Mouse (Mus musculus) liver, embryonic 12.5 days (tissue): ENCODE measurements at regions not wholly inside any gene's neighbourhood (a gene's known extent, or its start where the extent isn't known, plus 50 kb on each side); places are given as distances from the start of the nearest gene placed in this dataset.

Experiments used
- ATAC-seq: fragments of 200-750 bp; cut with Nextera tagmentation; 2 replicates; pipeline ENCODE4 v1.8.0; 2017; ENCODE audit warnings: moderate number of reproducible peaks, mild to moderate bottlenecking, moderate library complexity
- H3K27ac ChIP-seq: fragments of 300-500 bp; sonication (generic); 2 replicates; pipeline ENCODE4 v1.5.1; 2016; ENCODE audit warnings: mild to moderate bottlenecking
- H3K27me3 ChIP-seq: fragments of 300-500 bp; sonication (generic); replicated peaks from 2 replicates; pipeline ENCODE4 v1.6.1; 2016; ENCODE audit warnings: mild to moderate bottlenecking, moderate library complexity
- H3K36me3 ChIP-seq: fragments of 300-500 bp; sonication (generic); 2 replicates; pipeline ENCODE4 v1.6.1; 2016; ENCODE audit warnings: mild to moderate bottlenecking, moderate library complexity
- H3K4me1 ChIP-seq: fragments of 300-500 bp; sonication (generic); 2 replicates; pipeline ENCODE4 v1.6.1; 2016
- H3K4me2 ChIP-seq: fragments of 300-500 bp; sonication (generic); 2 replicates; pipeline ENCODE4 v1.6.1; 2016; ENCODE audit warnings: mild to moderate bottlenecking, moderate library complexity
- H3K4me3 ChIP-seq: fragments of 300-500 bp; sonication (generic); 2 replicates; pipeline ENCODE4 v1.5.1; 2016; ENCODE audit warnings: mild to moderate bottlenecking, moderate library complexity
- H3K9ac ChIP-seq: fragments of 300-500 bp; sonication (generic); 2 replicates; pipeline ENCODE4 v1.6.1; 2016; ENCODE audit warnings: mild to moderate bottlenecking, moderate library complexity
- H3K9me3 ChIP-seq: fragments of 300-500 bp; sonication (generic); replicated peaks from 2 replicates; pipeline ENCODE4 v1.6.1; 2016; ENCODE audit warnings: mild to moderate bottlenecking, moderate library complexity
- WGBS: fragments of 180-500 bp; shearing (Covaris S2); methylation state at CpG from one replicate; pipeline ENCODE4 v1.1.7; 2016; ENCODE audit not compliant: insufficient replicate concordance; 5-methylcytosine and 5-hydroxymethylcytosine counted together

DNA sequence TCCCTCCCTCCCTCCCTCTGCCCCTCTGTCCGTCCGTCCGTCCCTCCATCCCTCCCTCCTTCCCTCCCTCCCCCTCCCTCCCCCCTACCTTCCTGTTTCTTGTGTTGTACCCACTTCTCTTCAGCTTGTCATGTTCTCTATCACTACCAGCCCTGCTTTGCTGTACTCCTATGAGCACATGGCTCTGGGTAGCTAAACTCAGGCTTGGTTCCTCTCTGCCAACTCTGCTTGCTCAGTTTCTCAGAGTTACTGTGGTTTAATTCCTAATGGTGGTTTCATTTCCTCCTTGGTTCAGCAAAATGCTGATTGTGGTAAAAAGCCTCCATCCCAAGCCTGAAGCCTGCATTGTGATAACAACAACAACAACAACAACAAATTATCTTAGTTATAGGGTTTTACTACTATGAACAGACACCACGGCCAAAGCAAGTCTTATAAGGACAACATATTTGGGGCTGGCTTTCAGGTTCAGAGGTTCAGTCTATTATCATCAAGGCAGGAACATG lies 279.5 kb upstream of the Zfp703 start:
- Histone ChIP-seq H3K4me2 (no peak overlapping the region), H3K9ac (no peak overlapping the region), H3K36me3 (no peaks in the 10 kb centered on the region), H3K27ac (no peak overlapping the region), H3K9me3 (no peaks in the 10 kb centered on the region), H3K27me3 (no peaks in the 10 kb centered on the region), H3K4me1 (no peaks in the 10 kb centered on the region), H3K4me3 (no peak overlapping the region)
- no peak for ATAC-seq
- 60% methylated on average over 1 of the region's 4 CpGs for whole genome bisulfite sequencing

DNA sequence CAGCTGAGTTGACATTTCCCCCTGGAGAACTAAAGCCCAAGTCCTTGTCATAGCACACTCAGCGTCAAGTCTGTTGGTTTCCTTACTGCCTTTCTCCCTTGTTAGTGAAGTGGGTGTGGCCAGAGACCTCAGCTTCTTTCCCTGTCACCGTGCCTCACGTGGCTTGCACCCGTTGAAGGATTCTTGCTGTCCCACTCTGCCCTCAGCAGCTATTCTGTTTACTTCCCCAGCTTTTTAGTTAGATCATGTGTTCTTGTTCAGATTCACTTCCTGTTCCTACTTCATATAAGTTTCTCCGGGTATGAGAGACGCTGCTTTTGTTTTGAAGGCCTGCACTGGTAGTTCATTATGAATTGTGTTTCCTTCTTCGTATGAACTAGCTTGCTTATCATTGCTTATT lies 278.5 kb upstream of the Zfp703 start:
- H3K27me3 ChIP-seq: no peaks in the 10 kb centered on the region
- no peaks in the 10 kb centered on the region for H3K4me1 ChIP-seq
- WGBS: 30% methylated on average over 7 of the region's 7 CpGs
- no peak overlapping the region for H3K27ac ChIP-seq
- ATAC-seq: no peak
- H3K4me2 ChIP-seq: no peak overlapping the region
- no peaks in the 10 kb centered on the region for H3K36me3 ChIP-seq
- no peak overlapping the region for H3K4me3 ChIP-seq
- H3K9ac ChIP-seq: no peak overlapping the region
- H3K9me3 ChIP-seq: no peaks in the 10 kb centered on the region

DNA sequence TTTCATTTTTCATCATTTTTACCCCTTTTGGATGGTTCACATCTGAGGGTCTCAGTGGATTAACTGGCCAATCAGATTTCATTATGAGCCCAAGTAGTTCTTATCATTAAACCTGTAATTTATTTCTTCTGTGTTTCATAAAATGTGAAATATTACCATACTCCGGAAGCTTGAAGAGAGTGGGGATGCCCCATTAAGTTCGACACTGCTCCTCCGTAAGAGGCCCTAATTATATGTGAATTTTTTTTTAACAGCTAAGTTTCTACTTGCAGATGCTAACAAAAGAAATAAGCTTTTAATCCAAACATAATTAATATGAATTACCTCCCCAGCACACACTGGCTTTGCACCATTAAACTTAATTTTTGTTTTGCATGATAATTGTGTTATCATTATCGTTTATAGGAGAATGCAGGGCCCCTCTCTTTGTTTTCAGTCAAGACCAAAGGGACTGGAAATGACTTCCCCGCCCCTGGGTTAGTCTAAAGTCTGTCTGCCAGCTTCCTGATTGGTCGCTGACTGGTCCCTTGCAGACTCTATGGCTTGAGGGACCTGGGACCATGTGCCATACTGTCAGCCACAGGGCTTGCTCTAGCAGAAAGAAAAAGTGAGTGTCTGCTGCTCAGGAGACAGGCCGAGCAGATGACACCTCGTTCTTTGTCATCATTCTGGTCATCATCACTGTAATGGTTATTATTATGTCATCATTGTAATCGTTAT lies 270.9 kb upstream of the Zfp703 start:
- 53% methylated on average over 9 of the region's 9 CpGs for WGBS

DNA sequence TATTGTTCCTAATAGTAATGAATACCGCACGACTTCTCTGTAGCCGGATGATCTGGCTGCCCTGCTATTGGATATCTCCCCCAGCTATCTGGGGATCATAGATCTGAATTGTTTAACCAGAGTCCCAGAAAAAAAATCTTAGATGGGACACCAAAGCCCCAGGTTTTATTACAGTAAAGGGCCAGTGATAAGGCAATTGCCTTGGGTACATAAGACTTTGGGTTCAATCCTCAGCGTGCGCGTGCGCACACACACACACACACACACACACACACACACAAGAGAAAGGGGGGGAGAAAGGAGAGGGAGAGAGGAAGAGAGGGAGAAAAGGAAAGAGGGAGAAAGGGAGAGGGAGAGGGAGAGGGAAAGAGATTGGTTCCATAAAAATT lies 270.4 kb upstream of the Zfp703 start:
- Histone ChIP-seq H3K36me3 (no peaks in the 10 kb centered on the region), H3K27ac (no peak overlapping the region), H3K27me3 (no peaks in the 10 kb centered on the region), H3K4me2 (no peak overlapping the region), H3K4me1 (no peaks in the 10 kb centered on the region), H3K4me3 (no peak overlapping the region), H3K9ac (no peak overlapping the region), H3K9me3 (no peaks in the 10 kb centered on the region)
- WGBS: 85% methylated on average over 7 of the region's 7 CpGs
- no peak for ATAC-seq

More for the DNA sequence above, 270.9 kb upstream of the Zfp703 start:
- no peaks in the 10 kb centered on the region for H3K9me3 ChIP-seq
- no peaks in the 10 kb centered on the region for H3K27me3 ChIP-seq
- no peaks in the 10 kb centered on the region for H3K4me1 ChIP-seq
- H3K4me2 ChIP-seq: no peak overlapping the region
- H3K9ac ChIP-seq: no peak overlapping the region
- no peak for ATAC-seq
- no peak overlapping the region for H3K27ac ChIP-seq
- H3K4me3 ChIP-seq: no peak overlapping the region
- H3K36me3 ChIP-seq: no peaks in the 10 kb centered on the region

DNA sequence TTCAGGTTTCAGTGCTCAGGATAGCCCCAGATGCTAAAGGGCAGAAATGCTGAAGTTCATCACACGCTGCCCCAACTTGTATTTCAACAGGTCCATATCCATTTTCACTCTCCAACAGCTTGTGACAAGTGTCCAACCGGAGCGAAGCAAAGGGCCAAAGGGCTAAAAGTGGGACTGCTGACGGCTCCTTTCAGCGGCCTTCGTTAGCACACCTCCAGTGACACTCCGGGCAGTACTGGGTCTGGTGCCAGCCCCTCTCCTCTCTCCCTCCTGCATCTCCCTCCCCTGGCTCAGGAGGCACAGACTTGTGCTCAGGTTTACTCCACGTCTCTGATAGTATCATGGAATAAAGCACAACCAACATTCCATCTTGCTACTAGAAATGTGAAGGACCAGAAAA lies 263.3 kb upstream of the Zfp703 start:
- no peaks in the 10 kb centered on the region for H3K27me3 ChIP-seq
- whole genome bisulfite sequencing: 77% methylated on average over 8 of the region's 8 CpGs
- no peak overlapping the region for H3K9ac ChIP-seq
- no peaks in the 10 kb centered on the region for H3K4me1 ChIP-seq
- no peak overlapping the region for H3K4me3 ChIP-seq
- ATAC-seq: no peak
- no peaks in the 10 kb centered on the region for H3K36me3 ChIP-seq
- no peak overlapping the region for H3K27ac ChIP-seq
- no peaks in the 10 kb centered on the region for H3K9me3 ChIP-seq
- H3K4me2 ChIP-seq: no peak overlapping the region

DNA sequence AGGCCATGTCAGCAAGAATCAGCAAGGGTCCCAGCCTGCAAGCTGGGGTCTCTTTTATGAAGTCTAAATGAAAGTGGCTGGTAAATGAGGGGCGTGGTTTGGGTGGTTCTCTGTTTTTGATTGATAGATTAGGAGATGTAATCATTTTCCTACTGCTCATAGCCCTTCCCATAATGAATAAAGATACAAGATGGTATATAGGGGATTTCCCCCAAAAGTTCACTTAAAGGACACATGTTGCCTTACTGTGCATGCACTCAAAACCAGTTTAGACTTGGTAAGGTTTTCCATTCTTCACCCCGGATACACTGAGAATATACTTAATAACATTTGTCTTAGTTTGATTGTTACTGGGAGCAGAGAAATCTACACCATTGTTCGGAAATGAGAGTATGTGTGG lies 262.4 kb upstream of the Zfp703 start:
- no peak overlapping the region for H3K4me2 ChIP-seq
- H3K27ac ChIP-seq: no peak overlapping the region
- H3K9ac ChIP-seq: no peak overlapping the region
- no peaks in the 10 kb centered on the region for H3K4me1 ChIP-seq
- no peaks in the 10 kb centered on the region for H3K9me3 ChIP-seq
- no peaks in the 10 kb centered on the region for H3K27me3 ChIP-seq
- no peak for ATAC-seq
- no peaks in the 10 kb centered on the region for H3K36me3 ChIP-seq
- no peak overlapping the region for H3K4me3 ChIP-seq
- 68% methylated on average over 3 of the region's 3 CpGs for WGBS

DNA sequence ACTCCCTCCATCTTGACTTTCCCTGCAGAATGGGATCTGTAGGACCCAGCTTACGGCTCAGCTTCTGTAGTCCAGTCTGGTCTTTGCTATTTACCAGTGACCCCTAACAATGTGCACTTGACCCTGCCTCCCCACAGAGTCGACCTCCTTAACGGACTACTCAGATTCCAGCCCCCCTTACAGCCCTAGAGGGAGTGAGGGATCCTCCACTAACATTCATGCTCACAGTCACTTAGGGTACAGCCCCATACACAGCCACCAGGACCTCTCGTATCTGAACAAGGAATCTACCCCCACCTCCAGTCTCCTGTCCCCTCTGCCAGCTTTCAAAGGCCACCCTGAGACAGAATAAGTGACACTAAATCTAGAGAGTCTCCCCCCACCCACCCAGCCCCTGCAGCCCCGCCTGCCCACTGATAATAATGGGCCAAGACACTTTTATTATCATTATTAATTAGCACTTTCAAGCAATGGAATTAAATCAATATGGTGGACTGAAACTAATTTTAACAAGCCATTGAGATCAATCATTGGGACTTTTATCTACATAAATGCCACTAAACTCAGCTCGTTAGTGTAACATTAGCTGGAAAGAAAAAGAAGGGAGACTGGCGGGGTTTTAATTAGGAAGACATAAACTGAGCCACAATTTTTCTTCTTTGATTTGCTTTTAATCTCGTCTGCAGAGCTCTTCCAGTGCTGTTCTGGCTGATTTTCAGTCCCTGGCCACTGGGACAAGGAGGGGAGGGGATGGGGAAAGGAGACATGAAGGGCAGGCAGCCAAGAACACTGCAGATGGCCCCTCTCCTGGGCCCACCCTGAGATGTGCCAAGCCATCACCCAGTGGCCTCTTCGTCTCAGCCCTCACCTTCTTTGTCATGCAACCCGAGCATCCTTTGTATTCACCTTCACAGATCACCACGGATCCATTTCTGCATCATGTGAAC lies 258.4 kb upstream of the Zfp703 start:
- H3K4me2 ChIP-seq: no peak overlapping the region
- H3K27ac ChIP-seq: no peak overlapping the region
- no peak overlapping the region for H3K9ac ChIP-seq
- no peaks in the 10 kb centered on the region for H3K27me3 ChIP-seq
- 52% methylated on average over 11 of the region's 11 CpGs for WGBS
- no peak overlapping the region for H3K4me3 ChIP-seq
- no peaks in the 10 kb centered on the region for H3K4me1 ChIP-seq
- no peaks in the 10 kb centered on the region for H3K36me3 ChIP-seq
- H3K9me3 ChIP-seq: no peaks in the 10 kb centered on the region
- no peak for ATAC-seq

DNA sequence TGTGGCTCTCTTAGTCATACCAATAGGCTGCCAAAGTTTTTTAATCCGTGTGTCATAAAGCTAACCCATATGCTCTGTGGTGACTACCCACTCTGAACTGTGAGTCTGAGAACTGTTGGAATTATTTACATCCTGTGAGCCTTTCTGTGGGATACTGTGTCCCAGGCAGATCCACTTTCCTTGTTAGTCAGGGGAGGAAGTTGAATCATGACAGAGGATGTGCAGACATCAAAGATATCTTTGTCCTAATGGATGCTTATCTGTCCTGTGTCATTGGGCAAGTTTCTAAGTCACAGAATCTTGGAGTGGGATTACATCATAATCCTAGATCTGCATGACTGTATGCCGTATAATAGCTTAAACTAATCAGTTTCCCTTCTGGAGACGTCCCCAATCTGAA lies 254.4 kb upstream of the Zfp703 start:
- 47% methylated on average over 3 of the region's 3 CpGs for WGBS
- no peak for ATAC-seq
- H3K36me3 ChIP-seq: no peaks in the 10 kb centered on the region
- H3K9me3 ChIP-seq: no peaks in the 10 kb centered on the region
- H3K4me2 ChIP-seq: no peak overlapping the region
- 0 out of 2 replicates have a peak, but pooled peaks cover 4% of the 10 kb centered on the region for H3K27me3 ChIP-seq
- no peak overlapping the region for H3K27ac ChIP-seq
- no peaks in the 10 kb centered on the region for H3K4me1 ChIP-seq
- H3K9ac ChIP-seq: no peak overlapping the region
- H3K4me3 ChIP-seq: no peak overlapping the region

DNA sequence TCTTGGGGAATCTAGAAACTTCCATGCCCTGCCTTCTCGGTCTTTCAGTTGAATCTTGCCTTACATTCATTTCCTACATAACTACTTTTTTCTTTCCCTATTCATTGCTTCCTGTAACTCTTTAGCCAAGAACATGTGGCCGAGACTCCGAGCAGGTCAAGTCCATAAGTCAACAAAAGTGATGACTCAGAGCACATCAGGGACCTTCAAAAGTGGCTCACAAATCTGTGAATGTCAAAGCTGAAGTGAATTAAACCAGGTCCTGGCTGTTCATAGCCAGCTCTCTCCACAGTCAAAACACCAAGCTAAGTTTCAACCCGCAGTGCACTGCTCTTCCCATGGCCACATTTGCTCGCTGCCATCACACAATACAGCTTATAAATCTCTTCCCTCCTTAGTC lies 252.5 kb upstream of the Zfp703 start:
- 68% methylated on average over 5 of the region's 5 CpGs for WGBS
- no peak overlapping the region for H3K4me3 ChIP-seq
- H3K36me3 ChIP-seq: no peaks in the 10 kb centered on the region
- no peak for ATAC-seq
- no peak overlapping the region for H3K9ac ChIP-seq
- H3K27me3 ChIP-seq: 0 out of 2 replicates have a peak, but pooled peaks cover 4% of the 10 kb centered on the region
- no peak overlapping the region for H3K4me2 ChIP-seq
- no peaks in the 10 kb centered on the region for H3K9me3 ChIP-seq
- H3K4me1 ChIP-seq: no peaks in the 10 kb centered on the region
- H3K27ac ChIP-seq: no peak overlapping the region

DNA sequence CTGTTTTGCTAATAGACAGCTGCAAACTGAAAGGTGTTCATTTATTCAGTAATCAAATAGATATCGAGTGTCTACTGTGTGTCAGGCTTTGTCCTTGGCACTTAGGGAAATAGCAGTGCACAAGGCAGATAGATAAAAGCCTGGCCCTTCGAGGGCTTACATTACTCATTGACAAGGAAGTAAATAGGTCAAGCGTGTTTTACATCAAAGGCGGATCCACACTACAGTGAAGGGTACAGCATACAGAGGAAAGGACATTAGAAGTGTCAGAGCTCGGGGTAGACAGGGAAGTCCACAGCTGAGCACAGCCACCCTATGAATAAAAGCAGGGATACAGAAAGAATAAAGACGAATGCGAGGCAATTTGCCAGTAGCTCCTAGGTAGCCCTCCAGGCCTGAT lies 251.6 kb upstream of the Zfp703 start:
- Histone ChIP-seq H3K4me1 (no peaks in the 10 kb centered on the region), H3K27ac (no peak overlapping the region), H3K9ac (no peak overlapping the region), H3K27me3 (0 out of 2 replicates have a peak, but pooled peaks cover 4% of the 10 kb centered on the region), H3K9me3 (no peaks in the 10 kb centered on the region), H3K4me2 (no peak overlapping the region), H3K4me3 (no peak overlapping the region), H3K36me3 (no peaks in the 10 kb centered on the region)
- 45% methylated on average over 7 of the region's 7 CpGs for WGBS
- ATAC-seq: no peak

DNA sequence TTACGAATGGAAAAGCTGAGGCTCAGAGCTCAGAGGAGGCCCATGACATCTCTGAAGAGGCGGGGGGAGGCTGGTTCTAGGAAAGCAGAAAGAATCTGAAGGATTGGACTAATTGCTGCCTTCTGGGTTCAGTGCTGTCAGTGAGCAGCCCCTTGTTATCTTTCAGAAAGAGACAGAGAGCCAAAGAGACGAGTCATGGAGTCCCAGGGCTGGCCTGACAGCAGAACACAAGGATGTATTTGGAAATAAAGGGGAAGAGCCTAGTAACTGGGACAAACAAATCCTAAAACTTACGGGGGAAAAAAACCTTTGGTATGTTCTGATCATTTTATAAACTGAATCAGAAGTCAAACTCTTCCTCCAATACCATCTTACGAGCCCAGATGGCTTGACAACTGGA lies 247.8 kb upstream of the Zfp703 start:
- Histone ChIP-seq H3K4me3 (no peak overlapping the region), H3K4me1 (no peaks in the 10 kb centered on the region), H3K9me3 (no peaks in the 10 kb centered on the region), H3K36me3 (no peaks in the 10 kb centered on the region), H3K27ac (no peak overlapping the region), H3K4me2 (no peak overlapping the region), H3K9ac (no peak overlapping the region), H3K27me3 (0 out of 2 replicates have a peak, but pooled peaks cover 4% of the 10 kb centered on the region)
- ATAC-seq: no peak
- WGBS: 50% methylated on average over 5 of the region's 5 CpGs

DNA sequence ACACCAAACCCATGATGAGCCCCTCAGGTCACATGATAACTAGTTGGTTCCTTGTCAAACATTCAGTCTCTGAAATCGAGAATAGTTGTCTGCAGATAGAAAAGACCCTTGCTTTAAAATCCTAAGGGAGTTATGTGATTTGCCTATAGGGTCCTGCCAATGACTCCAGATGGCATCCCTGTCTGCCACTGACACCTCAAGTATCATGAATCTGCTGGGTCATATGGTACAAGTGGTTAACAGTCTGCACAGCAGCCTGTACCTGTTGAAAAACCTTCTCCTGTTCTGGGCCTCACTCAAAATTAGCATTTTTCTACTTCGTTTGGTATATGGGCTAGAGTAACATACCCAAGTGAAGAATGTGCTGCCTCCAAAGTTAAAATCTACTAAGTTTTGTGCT lies 246.0 kb upstream of the Zfp703 start:
- H3K27me3 ChIP-seq: 0 out of 2 replicates have a peak, but pooled peaks cover under 1% of the 10 kb centered on the region
- no peak overlapping the region for H3K4me2 ChIP-seq
- no peaks in the 10 kb centered on the region for H3K9me3 ChIP-seq
- H3K4me3 ChIP-seq: no peak overlapping the region
- no peak overlapping the region for H3K9ac ChIP-seq
- no peaks in the 10 kb centered on the region for H3K4me1 ChIP-seq
- no peak for ATAC-seq
- 59% methylated on average over 2 of the region's 2 CpGs for whole genome bisulfite sequencing
- H3K27ac ChIP-seq: no peak overlapping the region
- no peaks in the 10 kb centered on the region for H3K36me3 ChIP-seq
